Mouse (Mus musculus): Measurements from ENCODE around the gene Pigr. TPM values are rescaled to one million over a fixed set of nuclear protein-coding genes. Genes with fewer than 3 reads are reported as not detected.

The Pigr gene
- 0.05 TPM in 1 of 2 replicates, not detected in the other for polyA plus RNA-seq (2015; fragmentation: Nextera tagmentation; extraction: Ambion mirVana)

DNA sequence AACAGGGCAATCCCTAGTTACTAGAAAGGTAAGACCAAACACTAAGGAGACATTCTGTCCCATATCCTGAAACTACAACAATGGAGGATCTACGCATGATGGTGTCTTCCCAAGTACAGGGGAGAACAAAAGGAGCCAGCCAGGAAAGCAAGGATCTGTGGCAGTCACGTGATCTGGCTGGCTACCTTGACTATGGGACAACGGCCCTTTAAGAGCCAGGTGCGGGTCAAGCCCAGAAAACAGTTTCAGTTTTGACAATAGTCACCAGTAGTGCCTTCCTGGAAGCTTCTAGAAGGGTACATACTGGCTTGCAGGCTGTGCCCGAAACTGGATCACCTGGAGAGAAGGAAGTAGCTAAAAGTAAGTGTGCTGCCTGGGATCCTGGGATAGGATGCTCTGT lies at the start of gene Pigr:
TSS of gene Pigr (plus strand) at position 237 of the 400 bp plus-strand sequence.
- Histone ChIP-seq H3K9ac (no peak within 1 kb of the TSS), H3K4me2 (no peak within 1 kb of the TSS), H3K4me1 (0 out of 2 replicates have a peak, but pooled peaks cover 4% of the 10 kb centered on the region), H3K27ac (no peak within 1 kb of the TSS), H3K4me3 (replicated peaks) (no peak within 1 kb of the TSS), H3K27me3 (no peaks in the 10 kb centered on the region), H3K36me3 (no peaks in the 10 kb centered on the region), H3K9me3 (replicated peaks) (no peaks in the 10 kb centered on the region)
- WGBS: 88% methylated on average over 5 of the region's 5 CpGs
- no peak for ATAC-seq (replicated peaks; ENCODE audit: low FRiP score)

DNA sequence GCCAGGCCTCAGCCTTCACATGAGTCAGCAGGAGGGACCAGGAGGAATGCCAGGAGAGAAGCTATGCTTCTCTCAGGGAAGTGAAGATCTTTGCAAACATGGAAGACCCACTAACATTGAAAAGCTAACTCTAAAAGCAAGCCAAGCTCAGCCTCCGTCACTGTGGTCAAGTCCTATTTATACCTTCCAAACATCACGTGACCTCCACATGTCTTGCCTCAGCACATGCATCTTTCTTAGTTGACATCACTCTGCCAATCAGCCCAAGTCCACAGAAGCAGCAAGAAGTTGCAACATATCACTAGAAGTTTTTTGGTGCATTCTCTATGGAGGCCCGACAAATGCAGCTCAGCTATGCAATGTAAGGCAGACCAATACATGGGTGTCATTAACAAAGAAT lies 46.6 kb upstream of the Pigr start:
- no peaks in the 10 kb centered on the region for H3K27me3 ChIP-seq
- WGBS: 91% methylated on average over 3 of the region's 3 CpGs
- ATAC-seq (replicated peaks; ENCODE audit: low FRiP score): no peak
- H3K4me1 ChIP-seq: no peaks in the 10 kb centered on the region
- H3K36me3 ChIP-seq: no peaks in the 10 kb centered on the region
- H3K27ac ChIP-seq: no peak overlapping the region
- H3K4me3 ChIP-seq (replicated peaks): no peak overlapping the region
- no peak overlapping the region for H3K4me2 ChIP-seq
- no peaks in the 10 kb centered on the region for H3K9me3 ChIP-seq (replicated peaks)
- no peak overlapping the region for H3K9ac ChIP-seq

GRCm38 (mm10) chr1:130784054-130784453 lies 42.4 kb upstream of the Pigr start:
- H3K27me3 ChIP-seq: no peaks in the 10 kb centered on the region
- H3K4me2 ChIP-seq: no peak overlapping the region
- no peaks in the 10 kb centered on the region for H3K4me1 ChIP-seq
- no peaks in the 10 kb centered on the region for H3K9me3 ChIP-seq (replicated peaks)
- no peaks in the 10 kb centered on the region for H3K36me3 ChIP-seq
- no peak overlapping the region for H3K27ac ChIP-seq
- ATAC-seq (replicated peaks; ENCODE audit: low FRiP score): no peak
- 26% methylated on average over 4 of the region's 4 CpGs for WGBS
- no peak overlapping the region for H3K9ac ChIP-seq
- no peak overlapping the region for H3K4me3 ChIP-seq (replicated peaks)

- 46% methylated on average over 4 of the region's 4 CpGs for WGBS
- ATAC-seq (replicated peaks; ENCODE audit: low FRiP score): no peak
These were observed 39.5 kb upstream of the Pigr start for GRCm38 (mm10) chr1:130787001-130787400.

GRCm38 (mm10) chr1:130789512-130790451 lies 36.7 kb upstream of the Pigr start:
- no peak overlapping the region for H3K27ac ChIP-seq
- H3K9ac ChIP-seq: no peak overlapping the region
- 69% methylated on average over 3 of the region's 3 CpGs for WGBS
- no peaks in the 10 kb centered on the region for H3K9me3 ChIP-seq (replicated peaks)
- 0 out of 2 replicates have a peak, but pooled peaks have one; percentile 29 for ATAC-seq (replicated peaks; ENCODE audit: low FRiP score)
- H3K27me3 ChIP-seq: no peaks in the 10 kb centered on the region
- no peak overlapping the region for H3K4me2 ChIP-seq
- H3K4me3 ChIP-seq (replicated peaks): no peak overlapping the region
- no peaks in the 10 kb centered on the region for H3K36me3 ChIP-seq
- H3K4me1 ChIP-seq: no peaks in the 10 kb centered on the region

More at GRCm38 (mm10) chr1:130787001-130787400, 39.5 kb upstream of the Pigr start:
- Histone ChIP-seq H3K36me3 (no peaks in the 10 kb centered on the region), H3K27ac (no peak overlapping the region), H3K4me1 (no peaks in the 10 kb centered on the region), H3K9me3 (replicated peaks) (no peaks in the 10 kb centered on the region), H3K4me3 (replicated peaks) (no peak overlapping the region), H3K9ac (no peak overlapping the region), H3K4me2 (no peak overlapping the region), H3K27me3 (no peaks in the 10 kb centered on the region)

- H3K36me3 ChIP-seq: no peaks in the 10 kb centered on the region
- no peaks in the 10 kb centered on the region for H3K4me1 ChIP-seq
- no peak overlapping the region for H3K4me2 ChIP-seq
- no peaks in the 10 kb centered on the region for H3K9me3 ChIP-seq (replicated peaks)
- H3K27me3 ChIP-seq: no peaks in the 10 kb centered on the region
- H3K27ac ChIP-seq: no peak overlapping the region
- no peak for ATAC-seq (replicated peaks; ENCODE audit: low FRiP score)
- 77% methylated on average over 2 of the region's 2 CpGs for WGBS
- H3K4me3 ChIP-seq (replicated peaks): no peak overlapping the region
- no peak overlapping the region for H3K9ac ChIP-seq
These were observed 31.2 kb upstream of the Pigr start for GRCm38 (mm10) chr1:130795331-130795730.

GRCm38 (mm10) chr1:130796967-130797684 lies 29.4 kb upstream of the Pigr start:
- 78% methylated on average over 8 of the region's 8 CpGs for whole genome bisulfite sequencing
- no peaks in the 10 kb centered on the region for H3K36me3 ChIP-seq
- H3K27me3 ChIP-seq: no peaks in the 10 kb centered on the region
- H3K9me3 ChIP-seq (replicated peaks): no peaks in the 10 kb centered on the region
- no peak overlapping the region for H3K4me3 ChIP-seq (replicated peaks)
- no peak overlapping the region for H3K9ac ChIP-seq
- H3K4me1 ChIP-seq: no peaks in the 10 kb centered on the region
- H3K27ac ChIP-seq: no peak overlapping the region
- H3K4me2 ChIP-seq: no peak overlapping the region
- no peak; the same call in 1 of the 2 replicates for ATAC-seq (replicated peaks; ENCODE audit: low FRiP score)

- no peaks in the 10 kb centered on the region for H3K27me3 ChIP-seq
- H3K9me3 ChIP-seq (replicated peaks): no peaks in the 10 kb centered on the region
- H3K4me1 ChIP-seq: no peaks in the 10 kb centered on the region
- no peak overlapping the region for H3K27ac ChIP-seq
- no peak for ATAC-seq (replicated peaks; ENCODE audit: low FRiP score)
- H3K4me2 ChIP-seq: no peak overlapping the region
- H3K4me3 ChIP-seq (replicated peaks): no peak overlapping the region
- no peak overlapping the region for H3K9ac ChIP-seq
- 65% methylated on average over 6 of the region's 6 CpGs for WGBS
- H3K36me3 ChIP-seq: no peaks in the 10 kb centered on the region
These were observed 28.4 kb upstream of the Pigr start for GRCm38 (mm10) chr1:130798037-130798436.

GRCm38 (mm10) chr1:130798551-130798950 lies 27.9 kb upstream of the Pigr start:
- no peak for ATAC-seq (replicated peaks; ENCODE audit: low FRiP score)
- no peak overlapping the region for H3K4me3 ChIP-seq (replicated peaks)
- H3K36me3 ChIP-seq: no peaks in the 10 kb centered on the region
- no peak overlapping the region for H3K4me2 ChIP-seq
- 62% methylated on average over 3 of the region's 3 CpGs for WGBS
- H3K4me1 ChIP-seq: no peaks in the 10 kb centered on the region
- no peak overlapping the region for H3K27ac ChIP-seq
- H3K9me3 ChIP-seq (replicated peaks): no peaks in the 10 kb centered on the region
- H3K9ac ChIP-seq: no peak overlapping the region
- H3K27me3 ChIP-seq: no peaks in the 10 kb centered on the region

DNA sequence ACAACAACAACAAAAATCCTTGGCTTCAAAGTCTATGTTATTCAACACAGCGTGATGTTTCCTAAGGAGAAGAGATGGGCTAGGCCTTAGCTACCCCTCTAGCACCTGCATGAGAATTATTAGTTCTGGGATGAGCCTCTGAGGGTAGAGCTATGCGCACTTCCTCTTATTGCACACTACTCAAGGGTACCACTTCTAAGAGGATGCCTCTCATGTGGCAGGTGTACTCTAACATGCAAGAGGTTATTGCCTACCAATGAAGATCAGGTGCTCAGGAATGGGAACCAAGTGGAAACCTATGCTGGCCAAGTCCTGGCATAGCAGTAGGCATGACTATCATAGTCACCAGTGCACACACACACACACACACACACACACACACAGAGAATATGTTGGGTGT lies 27.1 kb upstream of the Pigr start:
- no peak for ATAC-seq (replicated peaks; ENCODE audit: low FRiP score)
- 89% methylated on average over 2 of the region's 2 CpGs for WGBS
- Histone ChIP-seq H3K4me3 (replicated peaks) (no peak overlapping the region), H3K27ac (no peak overlapping the region), H3K4me1 (no peaks in the 10 kb centered on the region), H3K27me3 (no peaks in the 10 kb centered on the region), H3K36me3 (no peaks in the 10 kb centered on the region), H3K4me2 (no peak overlapping the region), H3K9me3 (replicated peaks) (no peaks in the 10 kb centered on the region), H3K9ac (no peak overlapping the region)

GRCm38 (mm10) chr1:130800602-130801001 lies 25.9 kb upstream of the Pigr start, which contains the start of gene Fcamr:
TSS of gene Fcamr (plus strand) at chr1:130800902.
- no peak within 1 kb of the TSS for H3K27ac ChIP-seq
- no peak within 1 kb of the TSS for H3K4me2 ChIP-seq
- no peaks in the 10 kb centered on the region for H3K27me3 ChIP-seq
- H3K9me3 ChIP-seq (replicated peaks): no peaks in the 10 kb centered on the region
- H3K4me3 ChIP-seq (replicated peaks): no peak within 1 kb of the TSS
- no peaks in the 10 kb centered on the region for H3K36me3 ChIP-seq
- no peak within 1 kb of the TSS for H3K9ac ChIP-seq
- ATAC-seq (replicated peaks; ENCODE audit: low FRiP score): no peak
- no peaks in the 10 kb centered on the region for H3K4me1 ChIP-seq
- 88% methylated on average over 8 of the region's 8 CpGs for WGBS

- no peak for ATAC-seq (replicated peaks; ENCODE audit: low FRiP score)
- 68% methylated on average over 2 of the region's 2 CpGs for WGBS
- Histone ChIP-seq H3K27ac (no peak overlapping the region), H3K9ac (no peak overlapping the region), H3K9me3 (replicated peaks) (no peaks in the 10 kb centered on the region), H3K4me1 (no peaks in the 10 kb centered on the region), H3K36me3 (no peaks in the 10 kb centered on the region), H3K4me3 (replicated peaks) (no peak overlapping the region), H3K4me2 (no peak overlapping the region), H3K27me3 (no peaks in the 10 kb centered on the region)
These were observed 25.0 kb upstream of the Pigr start for GRCm38 (mm10) chr1:130801511-130801910.

All from kidney, embryonic 15.5 days (tissue).